Mouse (Mus musculus) adrenal gland, postnatal 25 days (tissue): ENCODE results near the gene Rarg. TPM values are rescaled to one million over a fixed set of nuclear protein-coding genes. Genes with fewer than 3 reads are reported as not detected.

ENCODE experiments used
- DNase-seq: peaks from one replicate; pipeline ENCODE4 v3.0.0; 2021; ENCODE audit warnings: mixed read lengths
- long read RNA-seq: library from polyadenylated mRNA; stranded (forward); transcript quantifications from one replicate; pipeline ENCODE4 v2.0.0, GENCODE M21; 2021
- total RNA-seq: library from RNA; stranded (reverse); gene quantifications from 2 replicates; pipeline ENCODE4 v1.2.3, GENCODE M21; 2021

Rarg gene
- total RNA-seq = 21.5 and 25.7 TPM in 2 replicates
- long read RNA-seq, partial matches to known transcripts = 4 of 11 reads
- long read RNA-seq, other reads (novel, unspliced or antisense) = 4 of 11 reads

DNA sequence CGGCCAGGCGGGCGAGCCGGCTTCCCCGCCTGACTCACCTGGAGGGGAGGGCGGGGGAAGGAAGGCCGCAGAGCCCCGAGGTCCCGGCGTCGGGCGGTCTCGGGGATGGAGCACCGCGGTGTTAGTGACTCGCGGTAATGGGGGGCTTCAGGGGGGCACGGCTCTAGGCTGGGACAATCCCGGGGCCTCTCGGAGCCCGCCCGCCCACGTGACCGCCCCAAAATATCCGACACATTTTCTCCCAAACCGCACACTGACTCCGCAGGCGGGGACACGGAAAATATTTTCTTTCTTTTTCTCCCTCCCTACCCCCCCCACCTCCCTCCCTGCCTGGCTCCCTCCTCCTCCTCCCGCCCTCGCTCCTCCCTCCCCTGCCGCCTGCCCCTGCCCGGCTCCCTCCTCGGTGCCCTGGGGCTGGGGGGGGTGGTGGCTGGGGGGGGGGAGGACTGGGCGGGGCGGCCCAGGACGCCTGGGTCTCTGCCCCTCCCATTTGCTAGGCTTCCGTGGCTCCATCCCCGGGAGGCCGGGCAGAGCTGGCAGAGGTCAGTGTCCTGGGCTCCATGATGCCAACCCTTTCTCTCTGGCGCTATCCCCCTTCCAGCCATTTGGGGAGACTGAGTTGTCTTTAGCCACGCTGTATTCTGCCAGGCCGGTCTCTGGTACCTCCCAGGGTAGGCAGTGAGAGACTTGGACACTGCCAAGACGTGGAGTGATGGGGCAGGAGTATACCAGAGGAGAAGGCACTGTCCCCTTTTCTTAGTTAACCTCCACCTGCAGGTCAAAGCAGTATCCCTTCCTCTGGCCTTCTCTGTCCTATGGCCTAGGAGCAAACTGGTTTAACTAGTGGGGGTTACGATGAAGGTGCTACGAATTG, at the start of gene Rarg:
Gene Rarg (minus strand): TSS at position 316 of the 874 bp plus-strand sequence.
- DNase-seq = peak; percentile 63

DNA sequence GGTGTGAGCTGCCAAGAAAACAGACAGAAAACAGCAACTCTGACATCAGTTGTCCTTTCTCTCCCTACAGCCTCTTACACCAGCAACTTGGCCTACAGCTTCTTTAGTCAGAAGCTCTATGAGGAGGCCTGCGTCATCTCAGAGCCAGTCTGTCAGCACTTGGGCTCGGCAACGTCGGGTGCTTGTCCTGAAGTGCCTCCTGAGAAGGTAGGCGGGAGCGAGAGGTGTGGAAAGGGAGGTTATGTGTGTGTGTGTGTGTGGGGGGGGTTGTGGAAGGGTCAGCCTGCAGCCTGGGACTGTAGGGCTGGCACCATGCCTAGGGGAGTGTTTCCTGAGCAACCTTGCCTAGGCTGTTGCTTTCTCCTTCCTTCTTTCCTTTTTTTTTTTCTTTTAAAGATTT, 45.2 kb upstream of the Rarg start:
- no peak for DNase-seq

DNA sequence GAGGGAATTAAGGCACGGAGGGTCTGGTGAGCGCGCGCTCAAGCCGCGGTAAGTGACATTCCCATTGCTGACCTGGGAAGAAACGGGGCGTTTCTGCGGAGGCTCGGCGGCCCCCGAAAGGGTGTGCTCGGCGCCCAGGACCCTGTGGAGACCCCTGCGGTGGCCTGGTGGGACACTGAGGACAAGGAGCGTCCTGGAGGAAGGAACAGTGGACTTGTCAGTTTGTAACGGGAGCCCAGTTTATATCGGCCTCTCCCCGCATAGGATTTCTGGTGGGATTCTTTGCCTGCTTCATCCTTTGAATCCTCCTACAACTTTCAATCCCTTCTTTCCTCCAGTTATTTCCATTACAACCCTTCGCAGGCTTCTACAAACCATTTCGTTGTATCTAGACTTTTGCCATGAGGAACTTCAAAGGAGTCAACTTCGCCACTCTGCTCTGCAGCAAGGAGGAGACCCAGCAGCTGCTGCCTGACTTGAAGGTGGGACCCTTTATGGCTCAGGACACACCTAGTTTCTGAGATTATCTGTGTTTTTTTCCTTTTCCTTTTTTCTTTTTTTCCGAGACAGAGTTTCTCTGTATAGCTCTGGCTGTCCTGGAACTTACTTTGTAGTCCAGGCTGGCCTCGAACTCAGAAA, 39.2 kb upstream of the Rarg start:
- no peak for DNase-seq

DNA sequence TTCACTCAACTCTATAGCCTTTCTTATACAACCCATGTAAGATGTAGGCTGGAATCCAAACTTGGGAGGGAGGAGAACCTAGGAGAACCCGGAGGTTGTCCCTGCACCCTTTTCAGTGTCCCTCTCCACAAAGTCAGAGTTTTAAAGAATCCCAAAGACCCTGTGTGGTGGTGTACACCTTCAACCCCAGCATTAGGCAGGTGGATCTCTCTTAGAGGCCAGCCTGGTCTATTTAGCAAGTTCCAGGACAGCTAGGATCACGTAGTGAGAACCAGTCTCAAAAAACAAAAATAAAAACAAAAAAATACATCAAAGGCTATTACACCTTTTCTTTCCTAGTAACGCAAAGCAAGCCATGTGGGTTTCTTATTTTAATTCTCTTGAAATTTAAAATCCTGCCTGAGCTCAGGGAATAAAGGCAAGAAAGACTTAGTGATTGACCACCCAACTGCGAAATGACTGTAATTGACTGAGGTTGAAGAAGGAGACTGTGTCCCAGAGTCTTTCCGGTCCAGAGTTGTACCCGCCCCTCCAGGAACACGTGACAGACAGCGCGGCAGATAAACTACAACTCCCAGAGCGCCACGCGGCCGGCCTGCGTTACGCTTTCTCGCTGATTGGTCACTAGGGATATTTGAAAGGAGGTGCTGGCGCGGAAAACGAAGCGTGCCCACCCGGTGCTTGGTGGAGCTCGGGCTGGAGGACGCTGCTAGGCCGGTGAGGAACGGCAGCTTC, 38.5 kb upstream of the Rarg start, which contains the start of gene Espl1:
Gene Espl1 (plus strand): TSS at position 634 of the 735 bp plus-strand sequence.
- peak; percentile 91 for DNase-seq

DNA sequence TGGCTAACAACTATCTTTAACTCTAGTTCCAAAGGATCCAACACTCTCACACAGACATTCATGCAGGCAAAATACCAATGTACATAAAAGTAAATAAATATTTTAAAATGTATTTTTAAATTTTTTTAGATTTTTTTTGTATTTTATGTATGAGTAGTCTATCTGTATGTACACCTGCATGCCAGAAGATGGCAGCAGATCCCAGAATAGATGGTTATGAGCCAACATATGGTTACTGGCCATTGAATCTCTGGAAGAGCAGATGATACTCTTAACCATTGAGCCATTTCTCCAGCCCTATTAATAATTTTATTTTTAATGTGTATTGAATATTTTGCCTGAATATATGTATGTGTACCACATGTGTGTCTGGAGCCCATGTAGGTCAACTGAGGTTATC, 30.1 kb upstream of the Rarg start:
- DNase-seq = no peak

DNA sequence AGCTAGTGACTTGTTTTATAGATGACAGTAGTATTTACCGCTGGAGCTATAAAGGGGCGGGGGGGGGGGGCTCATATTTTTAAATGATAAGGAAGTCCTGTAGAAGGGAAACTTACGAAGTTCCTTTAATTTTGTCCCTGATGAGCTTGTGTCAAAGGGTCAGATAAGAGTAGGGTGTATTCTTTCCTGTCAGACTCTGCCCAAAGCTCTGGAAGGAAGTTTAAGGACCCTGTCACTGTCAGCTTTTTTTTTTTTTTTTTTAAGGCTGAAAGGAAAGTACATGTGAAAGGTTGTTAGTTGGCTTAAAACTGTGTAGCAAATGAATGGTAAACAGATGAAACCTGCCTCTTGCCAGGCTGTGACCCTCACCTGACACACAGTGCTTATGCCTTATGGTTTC, 26.3 kb upstream of the Rarg start:
- DNase-seq = no peak

DNA sequence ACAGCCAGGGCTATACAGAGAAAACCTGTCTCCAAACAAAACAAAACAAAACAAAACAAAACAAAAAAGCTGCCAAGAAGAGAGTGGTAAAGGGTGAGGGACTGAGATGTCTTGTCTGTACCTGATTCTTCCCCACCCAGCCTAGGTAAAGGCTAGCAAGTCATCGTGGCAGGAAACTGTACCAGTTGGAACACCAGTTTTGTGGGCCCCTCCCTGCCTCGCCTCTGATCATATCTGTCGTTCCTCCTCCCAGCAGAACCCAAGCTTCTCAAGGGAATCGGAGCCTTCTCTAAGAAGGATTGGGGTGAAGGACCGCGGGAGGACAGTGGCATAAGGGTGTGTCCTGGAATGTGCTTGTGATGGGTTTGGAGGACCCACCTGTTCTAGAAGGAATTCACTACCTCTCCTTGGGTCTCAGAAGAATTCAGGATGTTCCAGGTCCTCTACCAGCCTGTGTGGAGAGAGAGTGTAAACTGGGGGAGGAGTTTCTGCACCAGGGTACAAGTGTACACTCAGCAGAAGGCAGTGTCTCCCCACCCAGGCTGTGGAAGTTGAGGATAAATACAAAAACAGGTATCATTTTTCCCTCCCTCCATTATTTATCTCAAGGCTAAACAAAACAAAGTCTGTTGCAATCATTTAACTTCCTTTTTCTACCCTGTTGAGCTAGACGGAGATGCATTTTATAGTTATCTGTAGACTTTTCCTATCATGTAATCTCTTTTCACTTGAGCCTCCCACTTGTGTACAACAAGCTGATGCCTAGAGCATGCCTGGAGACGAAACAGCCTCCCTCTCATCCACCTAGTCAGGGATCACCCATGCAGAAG, 25.4 kb upstream of the Rarg start:
- DNase-seq = no peak

DNA sequence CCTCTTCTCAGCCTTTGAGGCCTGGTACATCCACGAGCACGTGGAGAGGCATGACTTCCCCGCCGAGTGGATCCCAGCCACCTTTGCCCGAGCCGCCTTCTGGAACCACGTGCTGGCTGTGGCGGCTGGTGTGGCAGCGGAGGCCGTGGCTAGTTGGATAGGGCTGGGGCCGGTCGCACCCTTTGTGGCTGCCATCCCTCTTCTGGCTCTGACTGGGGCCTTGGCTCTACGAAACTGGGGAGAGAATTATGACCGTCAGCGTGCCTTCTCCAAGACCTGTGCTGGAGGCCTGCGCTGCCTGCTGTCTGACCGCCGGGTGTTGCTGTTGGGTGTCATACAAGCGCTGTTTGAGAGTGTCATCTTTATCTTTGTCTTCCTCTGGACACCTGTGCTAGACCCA, 23.3 kb upstream of the Rarg start:
- DNase-seq = no peak

DNA sequence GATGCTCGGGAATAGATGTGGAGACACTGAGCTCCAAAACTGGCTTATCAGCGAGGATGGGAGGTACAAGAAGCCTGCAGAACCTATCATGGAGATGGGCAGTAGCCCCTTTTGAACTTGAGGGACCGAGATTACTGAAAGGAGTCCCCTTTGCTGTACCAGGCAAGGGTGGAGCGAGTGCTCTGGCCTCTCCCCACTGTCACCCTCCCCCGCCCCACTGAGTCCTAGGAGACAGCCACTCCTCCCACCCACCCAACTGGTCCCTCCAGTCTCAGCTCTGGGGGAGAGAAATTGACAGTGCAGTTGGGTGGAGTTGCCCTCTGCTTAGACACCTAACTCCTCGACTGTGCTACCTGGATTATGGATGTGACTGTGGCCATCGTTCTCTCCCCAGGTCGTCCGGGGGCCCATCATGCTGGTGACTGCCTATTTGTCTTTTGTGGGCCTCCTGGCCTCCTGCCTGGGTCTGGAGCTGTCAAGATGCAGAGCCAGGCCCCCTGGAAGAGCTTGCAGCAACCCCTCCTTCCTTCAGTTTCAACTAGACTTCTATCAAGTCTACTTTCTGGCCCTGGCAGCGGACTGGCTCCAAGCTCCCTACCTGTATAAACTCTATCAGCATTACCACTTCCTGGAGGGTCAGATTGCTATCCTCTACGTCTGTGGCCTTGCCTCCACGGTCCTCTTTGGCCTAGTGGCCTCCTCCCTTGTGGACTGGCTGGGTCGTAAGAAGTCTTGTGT, 22.6 kb upstream of the Rarg start:
- no peak for DNase-seq

DNA sequence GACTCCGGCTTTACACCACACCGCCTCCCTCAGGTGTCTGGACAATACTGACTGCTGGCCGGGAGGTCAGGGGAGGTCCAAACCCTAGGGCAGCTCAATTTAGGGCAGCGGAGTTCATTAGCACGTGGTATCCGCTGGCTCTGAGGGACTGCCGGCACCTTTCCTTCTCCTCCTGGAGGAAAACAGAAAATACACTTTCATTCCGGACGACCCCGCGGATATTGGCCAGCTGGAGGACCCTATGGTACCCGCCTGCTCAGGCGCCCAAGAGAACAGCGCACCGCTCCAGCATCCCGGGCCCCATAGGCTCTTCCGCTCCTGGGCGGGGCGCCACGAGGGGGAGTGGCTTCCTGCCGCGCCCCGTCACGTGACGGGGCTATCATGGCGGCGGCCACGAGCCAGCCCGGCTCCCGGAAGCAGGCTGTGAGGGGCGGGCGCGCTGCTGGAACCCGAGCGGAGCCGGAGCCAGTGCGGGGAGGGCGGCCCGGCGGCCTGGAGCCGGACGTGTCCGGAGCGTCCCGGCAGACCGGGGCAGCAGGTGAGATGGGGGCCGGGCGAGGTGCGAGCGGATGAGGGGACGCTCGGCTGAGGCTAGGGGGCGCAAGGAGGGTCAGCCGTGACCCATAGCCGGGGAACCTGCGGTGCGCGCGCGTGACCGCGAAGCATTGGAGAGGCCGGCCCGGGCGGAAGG, 21.9 kb upstream of the Rarg start, which contains the start of gene Mfsd5:
Gene Mfsd5 (plus strand): TSS at position 363 of the 691 bp plus-strand sequence.
- DNase-seq = peak; percentile 90

DNA sequence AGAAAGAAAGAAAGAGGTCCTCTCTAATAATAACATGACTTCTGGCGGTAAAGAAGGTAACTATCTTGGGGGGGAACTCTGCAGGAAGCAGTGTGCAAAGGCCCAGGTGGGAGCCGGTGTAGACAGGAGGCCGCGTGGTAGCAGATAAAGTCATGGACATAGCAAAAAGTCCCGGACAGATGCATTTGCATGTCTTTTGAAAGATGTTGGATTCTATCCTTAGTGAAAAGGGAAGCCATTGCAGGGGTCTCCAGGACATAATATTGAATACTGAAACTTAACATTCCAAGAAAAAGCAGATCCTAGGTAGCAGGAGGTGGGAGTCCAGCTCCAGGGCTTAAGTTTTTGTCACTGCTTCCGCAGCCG, 21.4 kb upstream of the Rarg start:
- no peak for DNase-seq

DNA sequence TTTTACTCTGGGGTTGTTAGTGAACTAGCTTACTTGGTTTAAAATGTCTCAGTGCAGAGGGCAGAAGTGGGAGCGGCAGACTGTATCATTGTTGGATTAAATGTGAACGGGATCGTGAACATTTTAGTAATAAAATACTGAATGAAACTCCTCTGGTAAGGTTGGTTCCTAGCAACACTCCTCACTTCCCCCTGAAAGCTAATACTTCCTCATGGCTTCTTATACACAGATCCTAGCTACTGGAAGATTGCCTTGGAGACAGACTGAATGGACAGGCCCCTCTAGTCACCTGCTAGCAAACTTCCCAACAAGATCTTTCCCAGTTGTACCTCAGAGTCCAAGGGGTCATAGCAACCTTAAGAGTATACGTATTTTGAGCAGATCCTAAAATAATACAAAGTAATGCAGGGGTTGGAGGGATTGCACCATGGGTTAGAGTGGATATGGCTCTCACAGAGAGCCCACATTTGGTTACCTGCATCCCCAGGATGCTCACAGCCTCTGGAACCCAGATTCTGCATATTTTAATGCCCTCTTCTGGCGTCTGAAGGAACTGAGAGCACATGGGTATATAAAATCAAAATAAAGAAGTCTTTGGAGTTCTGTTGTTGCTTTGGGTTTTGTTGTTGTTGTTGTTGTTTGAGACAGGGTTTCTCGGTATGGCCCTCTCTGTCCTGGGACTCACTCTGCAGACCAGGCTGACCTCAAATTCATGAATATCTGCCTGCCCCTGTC, 16.8 kb upstream of the Rarg start:
- no peak for DNase-seq

DNA sequence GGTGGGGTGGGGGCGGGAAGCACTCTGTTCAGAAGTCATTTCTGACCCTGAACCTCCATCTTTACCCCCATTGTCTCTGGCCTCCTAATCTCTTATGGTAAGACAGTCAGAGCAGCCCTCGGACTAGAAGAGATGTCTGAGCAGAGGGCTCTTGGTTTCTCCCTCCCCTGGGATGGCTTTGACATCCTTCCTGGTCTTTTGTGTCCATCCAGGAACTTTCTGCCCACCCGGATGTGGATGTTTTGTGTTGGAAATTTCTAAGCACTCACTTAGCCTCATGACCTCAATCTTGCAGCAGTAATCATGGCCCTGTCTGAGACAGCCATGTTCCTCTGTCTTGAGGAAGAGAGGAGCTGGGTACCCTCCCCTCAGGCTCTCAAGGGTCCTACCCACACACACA, 14.1 kb upstream of the Rarg start:
- no peak for DNase-seq

DNA sequence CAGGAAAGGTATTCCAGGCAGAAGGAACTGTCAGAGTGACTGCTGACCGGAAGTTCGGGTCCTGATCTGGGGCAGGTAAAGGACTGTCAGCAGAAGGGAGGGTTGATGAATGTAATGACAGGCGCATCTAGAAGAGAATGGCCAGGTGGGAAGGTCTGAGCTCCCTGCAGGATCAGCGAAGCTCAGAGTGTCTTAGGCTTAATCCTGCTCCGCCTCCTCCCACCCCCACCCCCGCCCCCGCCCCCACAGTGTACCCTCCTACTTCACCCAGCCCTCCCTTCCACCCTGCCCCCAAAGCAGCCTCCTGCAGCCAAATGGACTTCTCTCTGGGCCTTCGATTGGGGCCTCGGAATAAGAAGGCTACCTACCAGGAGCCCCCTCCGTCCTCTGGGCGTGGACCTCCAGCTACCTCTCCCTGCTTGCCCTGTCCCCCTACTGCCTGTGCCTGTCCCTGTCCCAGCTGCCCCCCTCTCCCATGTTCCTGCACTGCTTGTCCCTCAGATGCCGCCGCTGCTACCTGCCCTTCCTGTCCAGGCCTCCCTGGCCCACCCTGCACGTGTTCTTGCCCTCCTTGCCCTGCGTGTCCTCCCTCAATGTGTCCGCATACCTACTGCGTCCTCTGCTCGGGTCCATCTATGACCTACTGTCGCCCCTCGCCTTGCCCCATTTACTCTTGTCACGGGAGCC, 13.1 kb upstream of the Rarg start, which contains the start of gene Gm9918:
Gene Gm9918 (plus strand): TSS at position 290 of the 687 bp plus-strand sequence.
- no peak for DNase-seq

DNA sequence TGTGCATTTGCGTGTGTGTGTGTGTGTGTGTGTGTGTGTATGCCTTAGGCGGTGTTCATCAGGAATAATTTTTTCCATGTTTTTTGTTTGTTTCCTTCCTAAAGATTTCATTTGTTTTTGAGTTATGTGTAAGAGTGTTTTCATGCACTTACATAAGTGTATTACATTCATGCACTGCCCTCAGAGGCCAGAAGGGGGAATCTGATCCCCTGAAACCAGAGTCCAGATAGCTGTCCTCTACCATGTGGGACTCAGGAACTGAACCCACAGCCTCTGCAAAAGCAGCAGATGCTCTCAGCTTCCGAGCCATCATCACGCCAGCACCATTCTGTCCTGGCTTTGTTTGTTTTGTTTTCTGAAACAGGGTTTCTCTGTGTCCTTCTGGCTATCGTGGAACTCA, 8.2 kb upstream of the Rarg start:
- no peak for DNase-seq

DNA sequence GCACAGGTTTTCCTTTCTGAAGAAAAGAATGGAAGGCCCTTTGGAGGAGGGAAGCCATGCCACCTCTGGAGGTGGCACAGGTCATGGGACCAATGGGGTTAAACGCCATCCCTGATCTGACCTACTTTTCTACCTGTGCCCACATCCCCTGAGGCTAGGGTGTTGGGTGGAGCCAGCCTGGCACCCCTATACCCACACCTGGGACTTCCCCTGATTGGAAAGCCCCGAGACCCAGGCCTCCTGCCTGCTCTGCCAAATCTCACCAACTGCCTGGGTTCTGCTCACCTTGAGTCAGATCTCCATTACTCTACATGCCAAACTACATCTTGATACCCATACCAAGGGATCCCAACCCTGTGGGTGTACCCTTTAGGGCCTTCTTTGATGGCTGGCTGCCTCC, 5.7 kb upstream of the Rarg start:
- no peak for DNase-seq

DNA sequence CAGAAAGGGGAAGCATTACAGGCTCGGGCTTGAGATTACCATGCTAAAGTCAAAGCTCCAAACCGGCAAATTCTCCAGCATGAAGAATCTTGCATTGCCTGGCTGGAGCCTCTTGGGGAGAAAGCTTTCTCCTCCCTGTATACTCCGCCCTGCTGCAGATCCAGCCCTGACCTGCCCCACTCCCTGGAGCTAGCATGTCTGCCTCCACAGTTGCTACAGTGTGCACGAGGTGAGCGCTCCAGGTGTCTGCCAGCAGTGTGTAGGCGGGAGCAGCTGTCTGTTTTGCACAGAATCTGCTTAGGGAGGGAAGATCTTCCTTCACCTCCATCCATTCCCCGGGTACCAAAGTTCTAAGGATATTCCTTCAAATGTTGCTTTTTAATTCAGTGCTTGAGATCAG, 5.3 kb upstream of the Rarg start:
- no peak for DNase-seq

DNA sequence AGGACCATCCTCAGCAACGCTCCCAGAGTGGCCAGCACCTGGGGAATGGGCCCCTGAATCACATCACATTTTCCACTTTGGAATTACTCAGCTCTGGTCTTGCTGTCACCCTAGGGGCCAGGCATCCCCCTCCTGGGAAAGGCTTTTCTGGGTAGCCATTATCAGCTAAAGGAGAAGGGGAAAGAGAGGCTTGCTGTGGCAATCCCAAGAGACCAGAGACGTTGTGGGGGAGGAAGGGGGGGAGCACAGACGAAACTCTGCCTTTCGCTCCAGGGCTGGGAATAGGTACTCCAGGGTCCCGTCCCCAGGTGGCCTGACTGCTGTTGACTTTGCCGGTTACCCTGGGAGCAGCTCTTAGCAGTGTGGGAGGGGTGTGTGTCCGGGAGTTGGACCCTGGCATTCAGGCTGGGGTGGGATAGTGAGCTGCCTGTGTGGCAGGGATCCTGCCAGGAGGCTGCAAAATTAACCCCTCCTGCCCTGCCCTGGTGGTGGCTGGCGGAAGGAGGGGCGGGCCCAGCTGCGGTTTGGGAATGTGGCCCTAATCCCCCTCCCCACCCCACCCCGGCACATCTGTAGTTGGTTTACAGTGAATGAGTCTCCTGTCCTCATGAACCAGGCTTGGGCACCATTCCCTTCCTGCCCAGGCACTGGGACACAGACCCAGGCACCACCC, 1.4 kb upstream of the Rarg start:
- DNase-seq = no peak

DNA sequence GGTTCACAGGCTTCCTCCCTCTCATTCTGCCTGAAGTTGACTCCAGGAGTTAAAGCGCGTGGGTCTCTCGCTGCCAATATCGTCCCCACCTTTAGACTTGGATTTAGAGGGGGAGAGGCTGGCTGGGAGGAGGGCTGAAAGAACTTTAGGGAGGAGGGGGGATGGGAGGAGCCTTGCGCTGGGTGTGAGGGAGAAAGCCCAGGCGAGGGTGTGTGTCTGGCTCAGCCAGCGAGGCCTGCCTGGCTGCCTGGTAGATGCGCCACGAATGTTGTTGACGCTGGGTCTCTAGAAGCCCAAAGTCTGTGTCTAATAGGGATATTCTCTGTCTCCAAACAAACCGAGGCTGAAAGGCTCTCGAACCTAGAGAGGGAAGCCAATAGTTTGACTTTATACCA, 756 bp upstream of the Rarg start:
- DNase-seq = no peak
